12 mouse cellular contexts compared by ENCODE assay signal in genomic region chr9:49533912-49534491, GRCm38 (mm10). TPM values are rescaled to one million over a fixed set of nuclear protein-coding genes. Genes with fewer than 3 reads are reported as not detected.
DNase-seq lines count a peak whose midpoint lies in the region; ATAC-seq and TF ChIP-seq lines count a peak whose summit lies in the region.
"Had no signal": no experiment of that assay in that cellular context is flagged by ENCODE, and none has a peak within 500 bp of the region (broad histone marks: within the 10 kb centered on the region; RNA-seq: fewer than 3 reads in every experiment).

No protein-coding gene starts in this region.

- peak; percentile 27 for DNase-seq in embryo, embryonic 10 days (ENCODE audit: low spot score)
- no peak for DNase-seq in embryo, embryonic 9.5 days (ENCODE audit: extremely low spot score)
- no peak for DNase-seq in hindbrain, embryonic 14.5 days (ENCODE audit: low spot score)
- DNase-seq in adrenal gland, adult 2 months, result no peak
- DNase-seq in retina, embryonic 14.5 days (ENCODE audit: low spot score), result no peak
- no peak for DNase-seq in kidney, adult 8-10 months
- DNase-seq: cerebellum, adult 11-12 months; kidney, adult 11 months; layer of hippocampus, postnatal 36 days had no signal

- 0 out of 2 replicates have a peak, but pooled peaks cover under 1% of the 10 kb centered on the region for H3K36me3 ChIP-seq in embryonic facial prominence, embryonic 13.5 days
- H3K36me3 ChIP-seq in hindbrain, embryonic 14.5 days (replicated peaks; ENCODE audit: control insufficient read depth, insufficient read depth), result peaks cover 52% of the 10 kb centered on the region
- peaks cover 38% of the 10 kb centered on the region for H3K36me3 ChIP-seq in myocyte (ENCODE audit: control insufficient read depth, insufficient read depth)
- H3K36me3 ChIP-seq: stomach, embryonic 15.5 days had no signal

- peaks cover 45% of the 10 kb centered on the region for H3K4me1 ChIP-seq in embryonic facial prominence, embryonic 13.5 days
- H3K4me1 ChIP-seq in hindbrain, embryonic 14.5 days (replicated peaks; ENCODE audit: control insufficient read depth, insufficient read depth, low read length), result peaks cover 27% of the 10 kb centered on the region

- WGBS in embryonic facial prominence, embryonic 13.5 days, result 21% methylated on average over 8 of the region's 8 CpGs
- 15% methylated on average over 8 of the region's 8 CpGs for WGBS in hindbrain, embryonic 14.5 days

- H3K79me2 ChIP-seq in myocyte (ENCODE audit: control insufficient read depth, insufficient read depth), result no peaks in the 10 kb centered on the region

- H3K9me3 ChIP-seq in embryonic facial prominence, embryonic 13.5 days, result no peaks in the 10 kb centered on the region
- no peaks in the 10 kb centered on the region for H3K9me3 ChIP-seq in hindbrain, embryonic 14.5 days (ENCODE audit: control insufficient read depth, low read length)
- H3K9me3 ChIP-seq: stomach, embryonic 15.5 days had no signal

- no peak overlapping the region for H3K9ac ChIP-seq in embryonic facial prominence, embryonic 13.5 days
- no peak overlapping the region for H3K9ac ChIP-seq in hindbrain, embryonic 14.5 days
- H3K9ac ChIP-seq: stomach, embryonic 15.5 days had no signal

- ATAC-seq in embryonic facial prominence, embryonic 13.5 days (ENCODE audit: insufficient number of reproducible peaks, insufficient read depth, low FRiP score, low TSS enrichment, low read depth), result no peak
- peak; percentile 63; the same call in 1 of the 2 replicates for ATAC-seq in hindbrain, embryonic 14.5 days (ENCODE audit: low FRiP score)

- TF ChIP-seq POLR2A in myocyte (IDR thresholded peaks at IDR 0.05; ENCODE audit: insufficient read length, low read depth), result no peak

- peak overlapping the region; percentile 55 for H3K27ac ChIP-seq in embryonic facial prominence, embryonic 13.5 days
- H3K27ac ChIP-seq in hindbrain, embryonic 14.5 days, result peak overlapping the region; percentile 74
- H3K27ac ChIP-seq: stomach, embryonic 15.5 days had no signal

- H3K4me3 ChIP-seq in embryonic facial prominence, embryonic 13.5 days, result no peak overlapping the region
- no peak overlapping the region for H3K4me3 ChIP-seq in hindbrain, embryonic 14.5 days (replicated peaks; ENCODE audit: low read length)
- H3K4me3 ChIP-seq in myocyte, result no peak overlapping the region
- H3K4me3 ChIP-seq: stomach, embryonic 15.5 days had no signal

- no peaks in the 10 kb centered on the region for H3K27me3 ChIP-seq in embryonic facial prominence, embryonic 13.5 days
- H3K27me3 ChIP-seq in hindbrain, embryonic 14.5 days (ENCODE audit: control insufficient read depth, insufficient read depth, low read length), result no peaks in the 10 kb centered on the region
- no peaks in the 10 kb centered on the region for H3K27me3 ChIP-seq in myocyte (ENCODE audit: control insufficient read depth, insufficient read depth, insufficient read length)
- H3K27me3 ChIP-seq: stomach, embryonic 15.5 days had no signal

- no peak overlapping the region for H3K4me2 ChIP-seq in embryonic facial prominence, embryonic 13.5 days
- H3K4me2 ChIP-seq in hindbrain, embryonic 14.5 days (replicated peaks), result no peak overlapping the region
- H3K4me2 ChIP-seq in myocyte (ENCODE audit: low read depth), result peak overlapping the region; percentile 36
- H3K4me2 ChIP-seq: stomach, embryonic 15.5 days had no signal

- H3ac ChIP-seq in myocyte (ENCODE audit: control insufficient read depth, insufficient read length), result no peak overlapping the region

TF ChIP-seq in myocyte, 11 proteins besides CTCF, POLR2A, EP300 and RAD21:
- TF ChIP-seq POLR2AphosphoS2 (IDR thresholded peaks at IDR 0.05; ENCODE audit: insufficient read length, low read depth), result peak; percentile 37
- TF ChIP-seq SRF (IDR thresholded peaks at IDR 0.05; ENCODE audit: control insufficient read depth, insufficient read length, low read depth), result no peak
- no peak for TF ChIP-seq MYOD1 (IDR thresholded peaks at IDR 0.05; ENCODE audit: control insufficient read depth in 1 of 3, insufficient read length in 2 of 3, low read depth in 2 of 3)

RNA-seq across cellular contexts. Expression of gene Ttc12, which starts 48.0 kb away (rescaled TPM):
- 1.6 and 2.0 TPM in 2 replicates for polyA plus RNA-seq in embryonic facial prominence, embryonic 13.5 days (2015; fragmentation: Nextera tagmentation; extraction: Ambion mirVana)
- 2.6 and 2.7 TPM in 2 replicates for polyA plus RNA-seq in hindbrain, embryonic 14.5 days (2014; fragmentation: Nextera tagmentation; extraction: Ambion mirVana)
- polyA plus RNA-seq in myocyte (2012; fragmentation: generic; extraction: Trizol), result 4.1 TPM
- 10 to 100 TPM in 1 of 2 experiments, 1 to 10 TPM in 1; 7.7 to 17.8 TPM for total RNA-seq in adrenal gland, adult 2 months (2021)
- polyA plus RNA-seq in adrenal gland, adult 2 months (2012; rRNA removed), result 1.5 and 1.6 TPM in 2 replicates
